Comparison of ENCODE assay signal across 8 mouse cellular contexts in the genomic region with DNA sequence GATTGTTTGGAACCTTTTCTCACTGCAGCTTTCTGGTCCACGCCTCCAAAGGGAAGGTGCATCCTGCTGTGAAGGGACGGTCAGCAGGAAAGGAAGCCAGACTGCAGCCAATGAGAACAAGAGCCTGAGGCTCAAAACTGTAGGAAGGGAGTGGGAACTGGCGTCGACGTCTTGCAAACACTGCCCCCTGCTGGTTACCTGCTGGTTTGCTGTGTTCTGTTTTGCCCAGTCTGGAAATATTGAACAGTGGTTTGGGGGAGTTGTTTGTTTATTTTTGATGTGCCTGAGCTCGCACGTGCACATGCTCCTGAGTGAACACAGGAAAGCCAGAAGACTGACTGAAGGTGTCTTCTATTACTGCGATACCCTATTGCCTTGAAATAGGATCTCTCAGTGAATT. TPM values are rescaled to one million over a fixed set of nuclear protein-coding genes. Genes with fewer than 3 reads are reported as not detected.
A peak's percentile ranks its signal among the peaks of the same experiment; 100 is the strongest.
DNase-seq lines count a peak whose midpoint lies in the region; ATAC-seq and TF ChIP-seq lines count a peak whose summit lies in the region.

No protein-coding gene starts in this region.

- no peak overlapping the region for H3K4me3 ChIP-seq in liver, postnatal 0 days (ENCODE audit: low read depth, low read length)
- no peak overlapping the region for H3K4me3 ChIP-seq in neural tube, embryonic 15.5 days (replicated peaks)
- H3K4me3 ChIP-seq in testis, adult 2 months (ENCODE audit: control insufficient read depth, low read depth, low read length): no peak overlapping the region

- peaks cover 7% of the 10 kb centered on the region for H3K4me1 ChIP-seq in liver, postnatal 0 days (ENCODE audit: insufficient read depth)
- peaks cover 5% of the 10 kb centered on the region; the same call in 1 of the 2 replicates for H3K4me1 ChIP-seq in neural tube, embryonic 15.5 days
- H3K4me1 ChIP-seq in testis, adult 2 months (ENCODE audit: control insufficient read depth, insufficient read depth, low read length): no peaks in the 10 kb centered on the region

- TF ChIP-seq CTCF in liver, postnatal 0 days (IDR thresholded peaks at IDR 0.05; ENCODE audit: low read depth): peak; percentile 92
- TF ChIP-seq CTCF in testis, adult 2 months (IDR thresholded peaks at IDR 0.05; ENCODE audit: control insufficient read depth, insufficient read depth, insufficient replicate concordance, low read depth, low read length): peak; percentile 83; the same call in 1 of the 2 replicates

- H3K9ac ChIP-seq in liver, postnatal 0 days (replicated peaks): no peak overlapping the region
- no peak overlapping the region for H3K9ac ChIP-seq in neural tube, embryonic 15.5 days (replicated peaks)

- no peaks in the 10 kb centered on the region for H3K36me3 ChIP-seq in liver, postnatal 0 days (replicated peaks; ENCODE audit: insufficient read depth, low read length)
- no peaks in the 10 kb centered on the region for H3K36me3 ChIP-seq in neural tube, embryonic 15.5 days
- no peaks in the 10 kb centered on the region for H3K36me3 ChIP-seq in testis, adult 2 months (ENCODE audit: control insufficient read depth, insufficient read depth, low read length)

- ATAC-seq in liver, postnatal 0 days: peak; percentile 47; the same call in 1 of the 2 replicates
- peak; percentile 79; the same call in 1 of the 2 replicates for ATAC-seq in neural tube, embryonic 15.5 days (ENCODE audit: low FRiP score)

- WGBS in liver, postnatal 0 days (ENCODE audit: insufficient replicate concordance): 10% methylated on average over 8 of the region's 8 CpGs
- 16% methylated on average over 8 of the region's 8 CpGs for WGBS in neural tube, embryonic 15.5 days

- H3K4me2 ChIP-seq in liver, postnatal 0 days (ENCODE audit: low read depth, low read length): no peak overlapping the region
- H3K4me2 ChIP-seq in neural tube, embryonic 15.5 days: peak overlapping the region; percentile 17; the same call in 1 of the 2 replicates

- DNase-seq in 3T3-L1 (ENCODE audit: low read depth, low spot score): peak; percentile 87
- peak; percentile 66 for DNase-seq in adrenal gland, adult 8-10 months
- peak; percentile 77 for DNase-seq in embryo, embryonic 9.5 days (ENCODE audit: extremely low spot score)
- DNase-seq in heart, adult 9 months (ENCODE audit: low spot score in 2 of 2): peak; percentile 75 to 83
- DNase-seq in kidney, postnatal 14 days: peak; percentile 90
- DNase-seq in liver, postnatal 0 days: peak; percentile 83

- TF ChIP-seq POLR2A in testis, adult 2 months (IDR thresholded peaks at IDR 0.05; ENCODE audit: control insufficient read depth, low read depth, low read length): no peak

- no peak for TF ChIP-seq EP300 in liver, postnatal 0 days (IDR thresholded peaks at IDR 0.05; ENCODE audit: low read depth)

- H3K27me3 ChIP-seq in liver, postnatal 0 days (ENCODE audit: insufficient read depth, low read length): no peaks in the 10 kb centered on the region
- H3K27me3 ChIP-seq in neural tube, embryonic 15.5 days (replicated peaks): no peaks in the 10 kb centered on the region
- no peaks in the 10 kb centered on the region for H3K27me3 ChIP-seq in testis, adult 2 months (ENCODE audit: control insufficient read depth, insufficient read depth, low read length)

- no peak overlapping the region for H3K27ac ChIP-seq in liver, postnatal 0 days (ENCODE audit: low read depth)
- H3K27ac ChIP-seq in neural tube, embryonic 15.5 days (replicated peaks): no peak overlapping the region
- H3K27ac ChIP-seq in testis, adult 2 months (ENCODE audit: control insufficient read depth, insufficient read depth, low read depth, low read length): no peak overlapping the region

- H3K9me3 ChIP-seq in liver, postnatal 0 days (ENCODE audit: low read length): no peaks in the 10 kb centered on the region
- no peaks in the 10 kb centered on the region for H3K9me3 ChIP-seq in neural tube, embryonic 15.5 days (replicated peaks)

RNA-seq across cellular contexts. Expression of a gene that starts 1.4 kb away (rescaled TPM):
- 10 to 100 TPM in 3 of 4 experiments, 1 to 10 TPM in 1; 9.6 to 18.3 (median 13.7) TPM for total RNA-seq in adrenal gland, adult 8-10 months (2022)
- 0.75 and 0.82 TPM in 2 replicates for polyA plus RNA-seq in liver, postnatal 0 days (2015; fragmentation: Nextera tagmentation; extraction: Ambion mirVana)
- polyA plus RNA-seq in neural tube, embryonic 15.5 days (2015; fragmentation: Nextera tagmentation; extraction: Ambion mirVana): not detected in 2 replicates
- 0.17 and 0.42 TPM in 2 replicates for polyA plus RNA-seq in testis, adult 2 months (2012; rRNA removed)

RNA-seq across cellular contexts. Expression of a gene that starts 26.0 kb away (rescaled TPM):
- 10 to 100 TPM; 13.9 to 22.5 (median 16.9) TPM for total RNA-seq in adrenal gland, adult 8-10 months (2022)
- polyA plus RNA-seq in liver, postnatal 0 days (2015; fragmentation: Nextera tagmentation; extraction: Ambion mirVana): 4.7 and 5.9 TPM in 2 replicates
- polyA plus RNA-seq in neural tube, embryonic 15.5 days (2015; fragmentation: Nextera tagmentation; extraction: Ambion mirVana): 1.7 and 4.5 TPM in 2 replicates
- 0.30 and 0.76 TPM in 2 replicates for polyA plus RNA-seq in testis, adult 2 months (2012; rRNA removed)

RNA-seq across cellular contexts. Expression of a gene that starts 33.2 kb away (rescaled TPM):
- 10 to 100 TPM in 3 of 4 experiments, 1 to 10 TPM in 1; 7.4 to 18.7 (median 11.0) TPM for total RNA-seq in adrenal gland, adult 8-10 months (2022)
- polyA plus RNA-seq in liver, postnatal 0 days (2015; fragmentation: Nextera tagmentation; extraction: Ambion mirVana): 9.2 and 10.0 TPM in 2 replicates
- polyA plus RNA-seq in neural tube, embryonic 15.5 days (2015; fragmentation: Nextera tagmentation; extraction: Ambion mirVana): 6.6 and 19.6 TPM in 2 replicates
- 0.31 and 0.36 TPM in 2 replicates for polyA plus RNA-seq in testis, adult 2 months (2012; rRNA removed)

RNA-seq across cellular contexts. Expression of a gene that starts 53.6 kb away (rescaled TPM):
- under 1 TPM in 3 of 4 experiments, not detected in 1; 0.28 to 0.83 (median 0.52) TPM for total RNA-seq in adrenal gland, adult 8-10 months (2022)
- 0.59 and 0.65 TPM in 2 replicates for polyA plus RNA-seq in liver, postnatal 0 days (2015; fragmentation: Nextera tagmentation; extraction: Ambion mirVana)
- 0.50 TPM in 1 of 2 replicates, not detected in the other for polyA plus RNA-seq in neural tube, embryonic 15.5 days (2015; fragmentation: Nextera tagmentation; extraction: Ambion mirVana)
- polyA plus RNA-seq in testis, adult 2 months (2012; rRNA removed): not detected in 2 replicates

RNA-seq across cellular contexts. Expression of a gene that starts 53.6 kb away (rescaled TPM):
- total RNA-seq in adrenal gland, adult 8-10 months (2022): 1 to 10 TPM; 1.9 to 6.3 (median 3.6) TPM
- 1.1 TPM in 1 of 2 replicates, not detected in the other for polyA plus RNA-seq in liver, postnatal 0 days (2015; fragmentation: Nextera tagmentation; extraction: Ambion mirVana)
- 1.9 TPM in 1 of 2 replicates, not detected in the other for polyA plus RNA-seq in neural tube, embryonic 15.5 days (2015; fragmentation: Nextera tagmentation; extraction: Ambion mirVana)
- not detected in 2 replicates for polyA plus RNA-seq in testis, adult 2 months (2012; rRNA removed)
